Mouse (Mus musculus) myocyte (in vitro differentiated cells): ENCODE measurements around the gene Clip1.

ENCODE experiments used
- CEBPB ChIP-seq: IDR thresholded peaks from 2 replicates; pipeline ENCODE4 v1.6.1; 2011; ENCODE audit warnings: mild to moderate bottlenecking, moderate library complexity; ENCODE audit not compliant: poor library complexity, insufficient read depth, severe bottlenecking
- E2F4 ChIP-seq: IDR thresholded peaks from one replicate; pipeline ENCODE4 v1.6.1; 2011; ENCODE audit warnings: mild to moderate bottlenecking, control low read depth, moderate library complexity; ENCODE audit not compliant: insufficient read depth
- MAX ChIP-seq: IDR thresholded peaks from one replicate; pipeline ENCODE4 v1.6.1; 2011; ENCODE audit warnings: low read depth, mild to moderate bottlenecking, control low read depth
- MYOD1 ChIP-seq, 3 experiments: IDR thresholded peaks; one replicate each; pipeline ENCODE4 v1.6.1; 2011; ENCODE audit warnings: control low read depth in 2 of 3, low read depth in 2 of 3, mild to moderate bottlenecking in 2 of 3, moderate library complexity in 1 of 3; ENCODE audit not compliant: insufficient read length in 2 of 3, control insufficient read depth in 1 of 3
- MYOG ChIP-seq, 3 experiments: IDR thresholded peaks; one replicate each; pipeline ENCODE4 v1.6.1; 2011; ENCODE audit warnings: control low read depth in 2 of 3, low read depth in 2 of 3, mild to moderate bottlenecking in 2 of 3; ENCODE audit not compliant: insufficient read length in 2 of 3, control insufficient read depth in 1 of 3, insufficient read depth in 1 of 3
- POLR2A ChIP-seq: IDR thresholded peaks from one replicate; pipeline ENCODE4 v1.6.1; 2011; ENCODE audit warnings: low read depth, mild to moderate bottlenecking, control low read depth, moderate library complexity; ENCODE audit not compliant: insufficient read length
- POLR2AphosphoS2 ChIP-seq: IDR thresholded peaks from one replicate; pipeline ENCODE4 v1.6.1; 2011; ENCODE audit warnings: low read depth, control low read depth; ENCODE audit not compliant: insufficient read length
- REST ChIP-seq: IDR thresholded peaks from one replicate; pipeline ENCODE4 v1.6.1; 2011; ENCODE audit warnings: mild to moderate bottlenecking, control low read depth, moderate library complexity; ENCODE audit not compliant: insufficient read depth, insufficient read length
- SRF ChIP-seq: IDR thresholded peaks from one replicate; pipeline ENCODE4 v1.6.1; 2011; ENCODE audit warnings: low read depth; ENCODE audit not compliant: control insufficient read depth, insufficient read length
- TCF12 ChIP-seq: IDR thresholded peaks from one replicate; pipeline ENCODE4 v1.6.1; 2011; ENCODE audit warnings: mild to moderate bottlenecking, control low read depth; ENCODE audit not compliant: poor library complexity, insufficient read depth, severe bottlenecking
- USF1 ChIP-seq: IDR thresholded peaks from one replicate; pipeline ENCODE4 v1.6.1; 2011; ENCODE audit warnings: low read depth, mild to moderate bottlenecking, control low read depth, moderate library complexity

DNA sequence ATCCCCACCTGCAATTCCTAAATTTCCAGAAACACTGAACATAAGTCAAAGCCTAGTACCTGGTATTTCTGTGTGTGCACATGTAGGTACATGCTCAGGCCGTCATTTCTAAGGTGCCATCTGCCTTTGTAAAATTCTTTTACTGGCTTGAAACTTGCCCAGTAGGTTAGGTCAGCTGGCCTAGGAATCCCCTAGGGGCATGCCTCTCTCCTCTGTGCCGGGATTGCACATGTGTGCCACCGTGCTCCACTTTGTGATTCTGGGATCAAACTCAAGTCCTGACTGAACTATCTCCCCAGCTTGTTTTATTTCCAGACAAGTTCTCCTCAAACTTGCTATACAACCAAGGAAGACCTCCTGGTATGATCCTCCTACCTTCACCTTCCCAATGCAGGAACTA lies 107.7 kb downstream of the Clip1 start:
- TF ChIP-seq POLR2A (no peak), MYOD1 (IDR thresholded peaks at IDR 0.05; ENCODE audit: control insufficient read depth in 1 of 3, insufficient read length in 2 of 3, low read depth in 2 of 3) (no peak), SRF (no peak), CEBPB (no peak), MAX (no peak), POLR2AphosphoS2 (no peak), TCF12 (no peak), USF1 (no peak), MYOG (IDR thresholded peaks at IDR 0.05; ENCODE audit: control insufficient read depth in 1 of 3, insufficient read depth in 1 of 3, insufficient read length in 2 of 3, low read depth in 2 of 3) (no peak), E2F4 (no peak), REST (no peak)
